Mouse (Mus musculus) CH12.LX (cell line): Measurements from ENCODE around the gene Atp23. TPM values are rescaled to one million over a fixed set of nuclear protein-coding genes. Genes with fewer than 3 reads are reported as not detected.

ENCODE experiments used
- DNase-seq: peaks from one replicate; pipeline ENCODE4 v3.0.0-alpha.2; 2013; ENCODE audit errors: extremely low read depth
- H3K27ac ChIP-seq: 2 replicates; pipeline ENCODE4 v1.5.1; 2012; ENCODE audit warnings: low read depth, mild to moderate bottlenecking, control low read depth, moderate library complexity; ENCODE audit not compliant: insufficient read depth
- H3K27me3 ChIP-seq: replicated peaks from 2 replicates; pipeline ENCODE3; 2012; ENCODE audit warnings: inconsistent platforms
- H3K36me3 ChIP-seq, 2 experiments: replicated peaks in 1 of 2; 2 replicates each; pipeline versions ENCODE3 to v1.6.1; 2012; ENCODE audit warnings: inconsistent platforms in 1 of 2, low read length in 1 of 2, mild to moderate bottlenecking in 1 of 2, mixed read lengths in 1 of 2, moderate library complexity in 1 of 2; ENCODE audit not compliant: control insufficient read depth in 1 of 2, insufficient read depth in 1 of 2
- H3K4me1 ChIP-seq, 2 experiments: 2 replicates each; pipeline ENCODE4 v1.6.1; 2012; ENCODE audit warnings: inconsistent platforms in 1 of 2, moderate library complexity in 1 of 2; ENCODE audit not compliant: insufficient read depth in 2 of 2, control insufficient read depth in 1 of 2
- H3K4me2 ChIP-seq: 2 replicates; pipeline ENCODE4 v1.6.1; 2012; ENCODE audit warnings: low read depth, mild to moderate bottlenecking, control low read depth; ENCODE audit not compliant: poor library complexity, insufficient read depth, severe bottlenecking
- H3K4me3 ChIP-seq, 3 experiments: fragments of 150-350 bp in 1 of 3; sonication (generic) in 1 of 3; replicated peaks in 1 of 3; 2 replicates each; pipeline versions ENCODE3 to v1.5.1; 2011 to 2012; ENCODE audit warnings: low read depth in 2 of 3, low read length in 2 of 3, mild to moderate bottlenecking in 2 of 3, moderate library complexity in 2 of 3, control low read depth in 1 of 3, improper control_type of control experiment in 1 of 3, inconsistent platforms in 1 of 3, mixed read lengths in 1 of 3; ENCODE audit not compliant: poor library complexity in 1 of 3
- H3K79me2 ChIP-seq: replicated peaks from 2 replicates; pipeline ENCODE4 v1.6.1; 2012; ENCODE audit warnings: mild to moderate bottlenecking, moderate library complexity; ENCODE audit not compliant: control insufficient read depth, poor library complexity, insufficient read depth, severe bottlenecking; ENCODE audit errors: extremely low read depth
- H3K9ac ChIP-seq: 2 replicates; pipeline ENCODE4 v1.6.1; 2012; ENCODE audit warnings: low read depth, mild to moderate bottlenecking, control low read depth, moderate library complexity; ENCODE audit not compliant: insufficient read depth
- H3K9me3 ChIP-seq: replicated peaks from 2 replicates; pipeline ENCODE3; 2012; ENCODE audit warnings: low read length, inconsistent platforms, mixed read lengths
- BHLHE40 ChIP-seq: IDR thresholded peaks from 2 replicates; pipeline ENCODE4 v1.6.1; 2011; ENCODE audit warnings: mild to moderate bottlenecking, low read depth, low read length, improper control_type of control experiment
- CHD1 ChIP-seq: IDR thresholded peaks from 2 replicates; pipeline ENCODE4 v1.6.1; 2012; ENCODE audit warnings: low read depth, low read length, improper control_type of control experiment, inconsistent platforms
- CTCF ChIP-seq, 2 experiments: IDR thresholded peaks in 1 of 2; conservative IDR thresholded peaks in 1 of 2; 2 replicates each; pipeline ENCODE4 v1.5.1; 2011 to 2012; ENCODE audit warnings: low read depth in 2 of 2, low read length in 2 of 2, improper control_type of control experiment in 1 of 2, inconsistent platforms in 1 of 2, mild to moderate bottlenecking in 1 of 2, moderate library complexity in 1 of 2
- E2F4 ChIP-seq: IDR thresholded peaks from 2 replicates; pipeline ENCODE4 v1.6.1; 2011; ENCODE audit warnings: low read depth, low read length, improper control_type of control experiment; ENCODE audit not compliant: insufficient replicate concordance
- ELF1 ChIP-seq: IDR thresholded peaks from 2 replicates; pipeline ENCODE4 v1.6.1; 2014; ENCODE audit warnings: low read depth, mild to moderate bottlenecking, inconsistent platforms, low read length, improper control_type of control experiment
- ETS1 ChIP-seq: conservative IDR thresholded peaks from 2 replicates; pipeline ENCODE4 v1.6.1; 2012; ENCODE audit warnings: low read depth, mild to moderate bottlenecking, inconsistent platforms, low read length, improper control_type of control experiment, moderate library complexity
- GABPA ChIP-seq: IDR thresholded peaks from 2 replicates; pipeline ENCODE4 v1.6.1; 2012; ENCODE audit warnings: low read depth, low read length, improper control_type of control experiment, inconsistent platforms; ENCODE audit not compliant: insufficient replicate concordance
- HCFC1 ChIP-seq: IDR thresholded peaks from 2 replicates; pipeline ENCODE4 v1.6.1; 2012; ENCODE audit warnings: low read depth, mild to moderate bottlenecking, inconsistent platforms, low read length, improper control_type of control experiment
- JUND ChIP-seq: conservative IDR thresholded peaks from 2 replicates; pipeline ENCODE4 v1.6.1; 2011; ENCODE audit warnings: low read depth, low read length, improper control_type of control experiment
- MAFK ChIP-seq: IDR thresholded peaks from 2 replicates; pipeline ENCODE4 v1.6.1; 2011; ENCODE audit warnings: low read length, improper control_type of control experiment; ENCODE audit not compliant: insufficient replicate concordance
- MAX ChIP-seq: IDR thresholded peaks from 2 replicates; pipeline ENCODE4 v1.6.1; 2011; ENCODE audit warnings: low read length, improper control_type of control experiment
- MAZ ChIP-seq: IDR thresholded peaks from 2 replicates; pipeline ENCODE4 v1.6.1; 2012; ENCODE audit warnings: low read depth, mild to moderate bottlenecking, inconsistent platforms, low read length, improper control_type of control experiment, moderate library complexity
- MEF2A ChIP-seq: IDR thresholded peaks from 2 replicates; pipeline ENCODE4 v1.6.1; 2014; ENCODE audit warnings: low read depth, mild to moderate bottlenecking, inconsistent platforms, low read length, improper control_type of control experiment, borderline replicate concordance
- MXI1 ChIP-seq: IDR thresholded peaks from 2 replicates; pipeline ENCODE4 v1.6.1; 2011; ENCODE audit warnings: mild to moderate bottlenecking, low read depth, low read length, improper control_type of control experiment
- MYC ChIP-seq: IDR thresholded peaks from 2 replicates; pipeline ENCODE4 v1.6.1; 2011; ENCODE audit warnings: low read depth, mild to moderate bottlenecking, improper control_type of control experiment, low read length
- NELFE ChIP-seq: IDR thresholded peaks from 2 replicates; pipeline ENCODE4 v1.6.1; 2011; ENCODE audit warnings: low read depth, low read length, improper control_type of control experiment
- NRF1 ChIP-seq: IDR thresholded peaks from 2 replicates; pipeline ENCODE4 v1.6.1; 2014; ENCODE audit warnings: low read depth, mild to moderate bottlenecking, inconsistent platforms, low read length, improper control_type of control experiment, moderate library complexity
- PAX5 ChIP-seq: IDR thresholded peaks from 2 replicates; pipeline ENCODE4 v1.6.1; 2012; ENCODE audit warnings: low read length, inconsistent platforms, mixed read lengths
- POLR2A ChIP-seq: IDR thresholded peaks from 2 replicates; pipeline ENCODE4 v1.6.1; 2011; ENCODE audit warnings: low read depth, mild to moderate bottlenecking, improper control_type of control experiment, low read length
- POLR2AphosphoS2 ChIP-seq: IDR thresholded peaks from 2 replicates; pipeline ENCODE4 v1.6.1; 2011; ENCODE audit warnings: low read depth, low read length, improper control_type of control experiment
- RAD21 ChIP-seq: IDR thresholded peaks from 2 replicates; pipeline ENCODE4 v1.6.1; 2011; ENCODE audit warnings: low read depth, mild to moderate bottlenecking, low read length, improper control_type of control experiment, moderate library complexity
- RCOR1 ChIP-seq: conservative IDR thresholded peaks from 2 replicates; pipeline ENCODE4 v1.6.1; 2012; ENCODE audit warnings: low read depth, mild to moderate bottlenecking, inconsistent platforms, low read length, improper control_type of control experiment
- SIN3A ChIP-seq: IDR thresholded peaks from 2 replicates; pipeline ENCODE4 v1.6.1; 2012; ENCODE audit warnings: low read length, improper control_type of control experiment, inconsistent platforms
- SMC3 ChIP-seq: IDR thresholded peaks from 2 replicates; pipeline ENCODE4 v1.6.1; 2011; ENCODE audit warnings: low read depth, low read length, improper control_type of control experiment
- TBP ChIP-seq: conservative IDR thresholded peaks from 2 replicates; pipeline ENCODE4 v1.6.1; 2011; ENCODE audit warnings: low read depth, low read length, improper control_type of control experiment
- TCF12 ChIP-seq: IDR thresholded peaks from 2 replicates; pipeline ENCODE4 v1.6.1; 2014; ENCODE audit warnings: low read depth, mild to moderate bottlenecking, inconsistent platforms, low read length, improper control_type of control experiment
- UBTF ChIP-seq: IDR thresholded peaks from 2 replicates; pipeline ENCODE4 v1.6.1; 2012; ENCODE audit warnings: low read depth, mild to moderate bottlenecking, inconsistent platforms, low read length, improper control_type of control experiment, moderate library complexity
- USF1 ChIP-seq: IDR thresholded peaks from 2 replicates; pipeline ENCODE4 v1.6.1; 2014; ENCODE audit warnings: low read depth, mild to moderate bottlenecking, inconsistent platforms, low read length, improper control_type of control experiment
- USF2 ChIP-seq: conservative IDR thresholded peaks from 2 replicates; pipeline ENCODE4 v1.6.1; 2011; ENCODE audit warnings: low read depth, low read length, improper control_type of control experiment
- ZKSCAN1 ChIP-seq: IDR thresholded peaks from 2 replicates; pipeline ENCODE4 v1.6.1; 2012; ENCODE audit warnings: low read depth, inconsistent platforms, low read length, improper control_type of control experiment, borderline replicate concordance
- ZMIZ1 ChIP-seq: IDR thresholded peaks from 2 replicates; pipeline ENCODE4 v1.6.1; 2012; ENCODE audit warnings: low read depth, mild to moderate bottlenecking, inconsistent platforms, low read length, improper control_type of control experiment
- ZNF384 ChIP-seq: IDR thresholded peaks from 2 replicates; pipeline ENCODE4 v1.6.1; 2012; ENCODE audit warnings: low read depth, low read length, improper control_type of control experiment, inconsistent platforms
- dilution Hi-C: fragments of 300-500 bp; cut with MboI; formaldehyde crosslinking; loops from 2 replicates; pipeline ENCODE4 v1.14.3; 2020; ENCODE audit warnings: low sequenced_read_pairs; ENCODE audit not compliant: extremely low pct_unique_long_range_greater_than_20kb, extremely low pct_ligation_motif_present
- in situ Hi-C: fragments of 300-500 bp; cut with MboI; formaldehyde crosslinking; loops from 3 replicates; pipeline ENCODE4 v1.14.3; 2019; ENCODE audit warnings: low sequenced_read_pairs, low pct_ligation_motif_present, low pct_unique_long_range_greater_than_20kb, mixed read lengths
- polyA plus RNA-seq: library from polyadenylated mRNA; unstranded; fragments of >175 nt; gene quantifications from 2 replicates; pipeline ENCODE4 v1.2.1, GENCODE M21; 2012; ENCODE audit warnings: low read depth; ENCODE audit not compliant: insufficient read length
- total RNA-seq, 2 experiments: library from RNA; depleted of rRNA; stranded (reverse); fragments of 300-350 nt in 1 of 2; fragments of >200 nt in 1 of 2; gene quantifications; 2 replicates each; pipeline ENCODE4 v1.2.3; 2012 to 2014

The Atp23 gene
- total RNA-seq (2012; rRNA removed) (16.7 and 19.8 TPM in 2 replicates), total RNA-seq (2014; rRNA removed) (15.4 and 17.2 TPM in 2 replicates), polyA plus RNA-seq (16.9 and 18.9 TPM in 2 replicates)

GRCm38 (mm10) chr10:126900821-126901487 lies at the start of gene Atp23:
Gene Atp23 (minus strand): TSS chr10:126901355.
- no peaks in the 10 kb centered on the region for H3K9me3 ChIP-seq
- in situ Hi-C loops, result no loop called here
- peaks cover 3% of the 10 kb centered on the region for H3K27me3 ChIP-seq
- H3K27ac ChIP-seq, result no peak within 1 kb of the TSS
- peak; percentile 77 for DNase-seq
- TF ChIP-seq SMC3, result no peak
- TF ChIP-seq MAX, result peak; percentile 79
- TF ChIP-seq POLR2AphosphoS2, result no peak
- TF ChIP-seq MYC, result no peak
- TF ChIP-seq SIN3A, result peak; percentile 68
- peak; percentile 71 for TF ChIP-seq UBTF
- peak; percentile 81 for TF ChIP-seq NELFE
- no peak for TF ChIP-seq RAD21
- peak; percentile 53; the same call in 1 of the 2 replicates for TF ChIP-seq ELF1
- peak; percentile 30; the same call in 1 of the 2 replicates for TF ChIP-seq HCFC1
- no peak for TF ChIP-seq GABPA
- peak; percentile 77 for TF ChIP-seq BHLHE40
- no peak for TF ChIP-seq RCOR1
- TF ChIP-seq ZMIZ1, result peak; percentile 77
- TF ChIP-seq TCF12, result peak; percentile 51; the same call in 1 of the 2 replicates
- no peak for TF ChIP-seq ZKSCAN1
- TF ChIP-seq NRF1, result peak; percentile 76
- TF ChIP-seq MAZ, result no peak
- no peak for TF ChIP-seq ZNF384
- TF ChIP-seq USF1, result no peak
- TF ChIP-seq CHD1, result no peak
- no peak for TF ChIP-seq USF2
- no peak for TF ChIP-seq E2F4
- peak; percentile 95 for TF ChIP-seq MXI1
- TF ChIP-seq MAFK, result no peak
- TF ChIP-seq POLR2A, result peak; percentile 83
- TF ChIP-seq CTCF (conservative IDR thresholded peaks at IDR 0.05 in 1 of 2, IDR thresholded peaks at IDR 0.05 in 1 of 2; ENCODE audit: low read depth in 2 of 2, low read length in 2 of 2), result no peak
- TF ChIP-seq MEF2A, result 0 out of 2 replicates have a peak, but pooled peaks have one; percentile 24
- no peak for TF ChIP-seq PAX5
- no peak for TF ChIP-seq JUND
- TF ChIP-seq TBP, result no peak
- no peak for TF ChIP-seq ETS1
- H3K4me1 ChIP-seq, result peaks cover 7 to 13% of the 10 kb centered on the region in 2 experiments
- peaks cover 9 to 21% of the 10 kb centered on the region in 2 experiments for H3K36me3 ChIP-seq
- H3K4me3 ChIP-seq, result peak within 1 kb of the TSS; percentile 66 to 90 (median 89)
- peak within 1 kb of the TSS; percentile 85 for H3K9ac ChIP-seq
- H3K79me2 ChIP-seq, result no peaks in the 10 kb centered on the region
- H3K4me2 ChIP-seq, result peak within 1 kb of the TSS; percentile 83
- dilution Hi-C loops, result no loop called here
